Mouse (Mus musculus) limb, embryonic 11.5 days (tissue): ENCODE results near the gene Dock7. TPM values are rescaled to one million over a fixed set of nuclear protein-coding genes. Genes with fewer than 3 reads are reported as not detected.

Experiments
- ATAC-seq: fragments of 200-750 bp; cut with Nextera tagmentation; 2 replicates; pipeline ENCODE4 v1.8.0; 2017; ENCODE audit warnings: low read depth; ENCODE audit not compliant: insufficient number of reproducible peaks, low FRiP score, low TSS enrichment
- DNase-seq: peaks from one replicate; pipeline ENCODE4 v3.0.0-alpha.2; 2015; ENCODE audit warnings: low spot score
- H3K27ac ChIP-seq: fragments of 300-500 bp; sonication (generic); replicated peaks from 2 replicates; pipeline ENCODE4 v1.5.1; 2014; ENCODE audit warnings: low read depth, mild to moderate bottlenecking, low read length
- H3K27me3 ChIP-seq: fragments of 300-500 bp; sonication (generic); 2 replicates; pipeline ENCODE4 v1.6.1; 2014; ENCODE audit warnings: mild to moderate bottlenecking, low read length, mixed read lengths; ENCODE audit not compliant: control insufficient read depth, insufficient read depth
- H3K36me3 ChIP-seq: fragments of 300-500 bp; sonication (generic); 2 replicates; pipeline ENCODE4 v1.6.1; 2014; ENCODE audit warnings: mild to moderate bottlenecking, low read length, moderate library complexity, mixed read lengths; ENCODE audit not compliant: control insufficient read depth, insufficient read depth
- H3K4me1 ChIP-seq: fragments of 300-500 bp; sonication (generic); 2 replicates; pipeline ENCODE4 v1.6.1; 2014; ENCODE audit warnings: low read length, mixed read lengths; ENCODE audit not compliant: control insufficient read depth, insufficient read depth
- H3K4me2 ChIP-seq: fragments of 300-500 bp; sonication (generic); 2 replicates; pipeline ENCODE4 v1.6.1; 2014; ENCODE audit warnings: low read depth, mild to moderate bottlenecking, moderate library complexity; ENCODE audit not compliant: severe bottlenecking
- H3K4me3 ChIP-seq: fragments of 300-500 bp; sonication (generic); 2 replicates; pipeline ENCODE4 v1.5.1; 2014; ENCODE audit warnings: low read depth, low read length
- H3K9ac ChIP-seq: fragments of 300-500 bp; sonication (generic); 2 replicates; pipeline ENCODE4 v1.6.1; 2014; ENCODE audit warnings: mild to moderate bottlenecking, low read length
- H3K9me3 ChIP-seq: fragments of 300-500 bp; sonication (generic); 2 replicates; pipeline ENCODE4 v1.6.1; 2016; ENCODE audit warnings: low read length; ENCODE audit not compliant: control insufficient read depth
- WGBS: fragments of 180-500 bp; shearing (Covaris S2); extraction: QIAGEN DNeasy Blood & Tissue Kit; methylation state at CpG from one replicate; pipeline ENCODE4 v1.1.7; 2014; 5-methylcytosine and 5-hydroxymethylcytosine counted together
- polyA plus RNA-seq: library from polyadenylated mRNA; unstranded; fragments of >200 nt; fragmentation: Nextera tagmentation; extraction: Ambion mirVana; gene quantifications from 2 replicates; pipeline ENCODE4 v1.2.1, GENCODE M21; 2014

The Dock7 gene
- polyA plus RNA-seq: 96.2 and 113 TPM in 2 replicates

GRCm38 (mm10) chr4:99120211-99121122 is at the start of gene Dock7:
Gene Dock7 (minus strand): TSS chr4:99120915.
- ATAC-seq (peak; percentile 94), DNase-seq (peak; percentile 94)
- H3K4me3 ChIP-seq: peak within 1 kb of the TSS; percentile 69
- under 1% methylated on average over 81 of the region's 117 CpGs for WGBS
- H3K4me2 ChIP-seq: peak within 1 kb of the TSS; percentile 75
- H3K27me3 ChIP-seq: no peaks in the 10 kb centered on the region
- H3K9ac ChIP-seq: peak within 1 kb of the TSS; percentile 87
- H3K4me1 ChIP-seq: peaks cover 10% of the 10 kb centered on the region; the same call in 1 of the 2 replicates
- peak within 1 kb of the TSS; percentile 16; the same call in 1 of the 2 replicates for H3K27ac ChIP-seq
- no peaks in the 10 kb centered on the region for H3K36me3 ChIP-seq
- no peaks in the 10 kb centered on the region for H3K9me3 ChIP-seq

- Histone ChIP-seq H3K9ac (no peak overlapping the region), H3K36me3 (no peaks in the 10 kb centered on the region), H3K4me2 (no peak overlapping the region), H3K27ac (no peak overlapping the region), H3K4me3 (no peak overlapping the region), H3K9me3 (no peaks in the 10 kb centered on the region), H3K4me1 (no peaks in the 10 kb centered on the region), H3K27me3 (no peaks in the 10 kb centered on the region)
- 89% methylated on average over 5 of the region's 5 CpGs for WGBS
- ATAC-seq (no peak), DNase-seq (no peak)
These were observed 48.2 kb upstream of the Dock7 start for GRCm38 (mm10) chr4:99168869-99169268.

GRCm38 (mm10) chr4:99163547-99163946 is 42.8 kb upstream of the Dock7 start:
- H3K9me3 ChIP-seq: no peaks in the 10 kb centered on the region
- no peak for DNase-seq
- no peaks in the 10 kb centered on the region for H3K27me3 ChIP-seq
- H3K36me3 ChIP-seq: no peaks in the 10 kb centered on the region
- no peak overlapping the region for H3K4me3 ChIP-seq
- no peak for ATAC-seq
- H3K4me1 ChIP-seq: 0 out of 2 replicates have a peak, but pooled peaks cover 6% of the 10 kb centered on the region
- no peak overlapping the region for H3K4me2 ChIP-seq
- WGBS: 26% methylated on average over 4 of the region's 4 CpGs
- H3K27ac ChIP-seq: no peak overlapping the region
- no peak overlapping the region for H3K9ac ChIP-seq

- Histone ChIP-seq H3K9ac (no peak overlapping the region), H3K27me3 (no peaks in the 10 kb centered on the region), H3K4me2 (no peak overlapping the region), H3K9me3 (no peaks in the 10 kb centered on the region), H3K36me3 (no peaks in the 10 kb centered on the region), H3K27ac (no peak overlapping the region), H3K4me3 (no peak overlapping the region), H3K4me1 (0 out of 2 replicates have a peak, but pooled peaks cover 6% of the 10 kb centered on the region)
- no peak for ATAC-seq
- DNase-seq: no peak
- 49% methylated on average over 9 of the region's 9 CpGs for WGBS
These were observed 42.3 kb upstream of the Dock7 start for GRCm38 (mm10) chr4:99163001-99163400.

GRCm38 (mm10) chr4:99161457-99161971 is 40.8 kb upstream of the Dock7 start:
- Histone ChIP-seq H3K4me3 (no peak overlapping the region), H3K9ac (no peak overlapping the region), H3K36me3 (no peaks in the 10 kb centered on the region), H3K4me1 (0 out of 2 replicates have a peak, but pooled peaks cover 6% of the 10 kb centered on the region), H3K27ac (no peak overlapping the region), H3K4me2 (no peak overlapping the region), H3K9me3 (no peaks in the 10 kb centered on the region), H3K27me3 (no peaks in the 10 kb centered on the region)
- DNase-seq (no peak), ATAC-seq (no peak)
- 31% methylated on average over 6 of the region's 6 CpGs for WGBS

GRCm38 (mm10) chr4:99160899-99161298 is 40.2 kb upstream of the Dock7 start:
- ATAC-seq: no peak
- no peak overlapping the region for H3K9ac ChIP-seq
- H3K4me2 ChIP-seq: no peak overlapping the region
- H3K4me1 ChIP-seq: 0 out of 2 replicates have a peak, but pooled peaks cover 6% of the 10 kb centered on the region
- no peak overlapping the region for H3K27ac ChIP-seq
- H3K9me3 ChIP-seq: no peaks in the 10 kb centered on the region
- no peak overlapping the region for H3K4me3 ChIP-seq
- no peaks in the 10 kb centered on the region for H3K27me3 ChIP-seq
- WGBS: 63% methylated on average over 5 of the region's 5 CpGs
- DNase-seq: no peak
- H3K36me3 ChIP-seq: no peaks in the 10 kb centered on the region

GRCm38 (mm10) chr4:99160414-99160813 is 39.7 kb upstream of the Dock7 start:
- Histone ChIP-seq H3K4me3 (no peak overlapping the region), H3K4me2 (no peak overlapping the region), H3K27ac (no peak overlapping the region), H3K9ac (no peak overlapping the region), H3K9me3 (no peaks in the 10 kb centered on the region), H3K27me3 (no peaks in the 10 kb centered on the region), H3K36me3 (no peaks in the 10 kb centered on the region), H3K4me1 (0 out of 2 replicates have a peak, but pooled peaks cover 6% of the 10 kb centered on the region)
- ATAC-seq: no peak
- DNase-seq: no peak
- 32% methylated on average over 3 of the region's 3 CpGs for WGBS

GRCm38 (mm10) chr4:99158495-99158894 is 37.8 kb upstream of the Dock7 start:
- ATAC-seq: no peak
- Histone ChIP-seq H3K4me2 (no peak overlapping the region), H3K4me3 (no peak overlapping the region), H3K4me1 (peaks cover 12% of the 10 kb centered on the region; the same call in 1 of the 2 replicates), H3K27me3 (no peaks in the 10 kb centered on the region), H3K27ac (no peak overlapping the region), H3K36me3 (no peaks in the 10 kb centered on the region), H3K9ac (no peak overlapping the region), H3K9me3 (no peaks in the 10 kb centered on the region)
- WGBS: 88% methylated on average over 5 of the region's 5 CpGs
- no peak for DNase-seq
